9 mouse cellular contexts compared by ENCODE assay signal in the genomic region with DNA sequence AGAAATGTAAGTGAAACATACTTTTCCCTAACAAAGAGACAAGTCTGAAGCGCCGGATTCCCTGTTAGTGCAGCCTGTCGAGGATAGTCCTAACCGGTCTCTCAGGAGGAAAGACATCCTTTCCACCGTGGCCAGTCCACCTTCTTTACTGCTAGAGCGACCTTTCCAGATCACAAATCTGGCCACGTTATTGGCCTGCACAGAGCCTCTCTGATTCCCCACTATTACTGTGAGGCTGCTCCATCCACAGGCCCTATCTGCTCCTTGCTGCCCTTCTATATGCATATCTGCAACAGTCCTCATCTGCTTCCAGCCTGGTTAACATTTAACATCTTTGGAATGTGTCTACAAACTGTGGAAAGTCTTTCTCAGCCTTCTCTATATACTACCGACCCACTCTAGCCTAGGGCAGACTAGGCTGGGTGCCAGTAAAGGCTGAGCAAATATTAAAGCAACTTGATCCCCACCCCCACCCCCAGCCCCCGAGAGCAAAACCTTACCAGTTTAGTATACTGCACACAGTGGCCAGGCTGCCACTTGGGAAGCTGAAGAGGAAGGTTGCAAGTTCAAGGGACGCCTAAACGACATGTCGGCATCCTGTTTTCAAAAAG. TPM values are rescaled to one million over a fixed set of nuclear protein-coding genes. Genes with fewer than 3 reads are reported as not detected.
A peak's percentile ranks its signal among the peaks of the same experiment; 100 is the strongest.
DNase-seq lines count a peak whose midpoint lies in the region; ATAC-seq lines count a peak whose summit lies in the region.
"Had no signal": no experiment of that assay in that cellular context is flagged by ENCODE, and none has a peak within 500 bp of the region (broad histone marks: within the 10 kb centered on the region; RNA-seq: fewer than 3 reads in every experiment).

No protein-coding gene starts in this region.

- no peak overlapping the region for H3K9ac ChIP-seq in heart, embryonic 11.5 days (ENCODE audit: low read depth, low read length)
- H3K9ac ChIP-seq in kidney, embryonic 15.5 days = no peak overlapping the region
- no peak overlapping the region for H3K9ac ChIP-seq in lung, embryonic 16.5 days (ENCODE audit: low read length)

- WGBS in heart, embryonic 11.5 days (ENCODE audit: insufficient replicate concordance) = 70% methylated on average over 12 of the region's 12 CpGs
- 40% methylated on average over 12 of the region's 12 CpGs for WGBS in kidney, embryonic 15.5 days
- WGBS in lung, embryonic 16.5 days = 30% methylated on average over 12 of the region's 12 CpGs

- 0 out of 2 replicates have a peak overlapping the region, but pooled peaks have one; percentile 24 for H3K27ac ChIP-seq in heart, embryonic 11.5 days (ENCODE audit: low read depth, low read length)
- peak overlapping the region; percentile 51 for H3K27ac ChIP-seq in brown adipose tissue, adult 24 weeks (replicated peaks; ENCODE audit: low read depth, low read length)
- peak overlapping the region; percentile 91 for H3K27ac ChIP-seq in kidney, embryonic 15.5 days
- H3K27ac ChIP-seq in lung, embryonic 16.5 days (ENCODE audit: low read length) = peak overlapping the region; percentile 89

- H3K36me3 ChIP-seq in heart, embryonic 11.5 days (ENCODE audit: control insufficient read depth, insufficient read depth, low read length) = no peaks in the 10 kb centered on the region
- 0 out of 2 replicates have a peak, but pooled peaks cover 3% of the 10 kb centered on the region for H3K36me3 ChIP-seq in kidney, embryonic 15.5 days
- H3K36me3 ChIP-seq in lung, embryonic 16.5 days (ENCODE audit: control insufficient read depth, insufficient read depth, low read length) = no peaks in the 10 kb centered on the region

- H3K4me2 ChIP-seq in heart, embryonic 11.5 days = no peak overlapping the region
- peak overlapping the region; percentile 27; the same call in 1 of the 2 replicates for H3K4me2 ChIP-seq in kidney, embryonic 15.5 days
- H3K4me2 ChIP-seq in lung, embryonic 16.5 days (ENCODE audit: low read depth, low read length) = peak overlapping the region; percentile 4; the same call in 1 of the 2 replicates

- DNase-seq in heart, postnatal 4 days = no peak
- DNase-seq in right cerebral cortex, postnatal 10 days (ENCODE audit: low spot score in 2 of 2) = no peak
- no peak for DNase-seq in B cell, adult 2 months
- DNase-seq in adrenal gland, adult 18-20 months (ENCODE audit: low spot score in 2 of 2) = no peak

- ATAC-seq in heart, embryonic 11.5 days (replicated peaks; ENCODE audit: insufficient number of reproducible peaks, low FRiP score, low TSS enrichment) = no peak
- peak; percentile 72 for ATAC-seq in kidney, embryonic 15.5 days (replicated peaks; ENCODE audit: low FRiP score)
- ATAC-seq in lung, embryonic 16.5 days (ENCODE audit: low read depth) = peak; percentile 88

- H3K4me3 ChIP-seq in heart, embryonic 11.5 days (ENCODE audit: low read depth, low read length) = no peak overlapping the region
- H3K4me3 ChIP-seq in brown adipose tissue, adult 24 weeks (ENCODE audit: insufficient read depth, low read depth, low read length) = no peak overlapping the region
- no peak overlapping the region for H3K4me3 ChIP-seq in kidney, embryonic 15.5 days (replicated peaks)
- H3K4me3 ChIP-seq in lung, embryonic 16.5 days (ENCODE audit: low read length) = no peak overlapping the region

- peaks cover 35% of the 10 kb centered on the region for H3K4me1 ChIP-seq in heart, embryonic 11.5 days (ENCODE audit: control insufficient read depth, insufficient read depth, low read length)
- peaks cover 19% of the 10 kb centered on the region for H3K4me1 ChIP-seq in brown adipose tissue, adult 24 weeks (ENCODE audit: control insufficient read depth, insufficient read depth, insufficient read length, low read length)
- H3K4me1 ChIP-seq in kidney, embryonic 15.5 days = peaks cover 61% of the 10 kb centered on the region
- peaks cover 53% of the 10 kb centered on the region for H3K4me1 ChIP-seq in lung, embryonic 16.5 days (replicated peaks; ENCODE audit: control insufficient read depth, insufficient read depth, low read length)

- no peaks in the 10 kb centered on the region; the same call in 1 of the 2 replicates for H3K9me3 ChIP-seq in heart, embryonic 11.5 days (replicated peaks; ENCODE audit: control insufficient read depth, low read length)
- no peaks in the 10 kb centered on the region for H3K9me3 ChIP-seq in kidney, embryonic 15.5 days (replicated peaks)
- H3K9me3 ChIP-seq in lung, embryonic 16.5 days (ENCODE audit: control insufficient read depth, low read length) = no peaks in the 10 kb centered on the region

- no peaks in the 10 kb centered on the region for H3K27me3 ChIP-seq in heart, embryonic 11.5 days (ENCODE audit: control insufficient read depth, insufficient read depth, low read length)
- no peaks in the 10 kb centered on the region for H3K27me3 ChIP-seq in kidney, embryonic 15.5 days
- H3K27me3 ChIP-seq in lung, embryonic 16.5 days (ENCODE audit: control insufficient read depth, insufficient read depth, low read depth, low read length) = no peaks in the 10 kb centered on the region

RNA-seq across cellular contexts. Expression of a gene that starts 44.1 kb away (rescaled TPM):
- 14.7 and 16.0 TPM in 2 replicates for polyA plus RNA-seq in heart, embryonic 11.5 days (2014; fragmentation: Nextera tagmentation; extraction: Ambion mirVana)
- 10 to 100 TPM; 83.2 to 85.0 TPM for total RNA-seq in heart, postnatal 4 days (2021)
- polyA plus RNA-seq in brown adipose tissue, adult 24 weeks (2012; ENCODE audit: insufficient read depth, insufficient read length, missing spikeins) = 27.4 and 27.6 TPM in 2 replicates
- polyA plus RNA-seq in kidney, embryonic 15.5 days (2015; fragmentation: Nextera tagmentation; extraction: Ambion mirVana) = 27.1 and 33.1 TPM in 2 replicates
- 29.6 and 33.4 TPM in 2 replicates for polyA plus RNA-seq in lung, embryonic 16.5 days (2015; fragmentation: Nextera tagmentation; extraction: Ambion mirVana)
- 10 to 100 TPM; 63.0 to 80.7 TPM for total RNA-seq in adrenal gland, adult 18-20 months (2021)

RNA-seq across cellular contexts. Expression of a gene that starts 44.5 kb away (rescaled TPM):
- polyA plus RNA-seq in heart, embryonic 11.5 days (2014; fragmentation: Nextera tagmentation; extraction: Ambion mirVana) = 1.9 TPM in 2 replicates
- total RNA-seq in heart, postnatal 4 days (2021) = 1 to 10 TPM; 1.8 to 2.4 TPM
- polyA plus RNA-seq in brown adipose tissue, adult 24 weeks (2012; ENCODE audit: insufficient read depth, insufficient read length, missing spikeins) = 1.2 and 1.8 TPM in 2 replicates
- polyA plus RNA-seq in kidney, embryonic 15.5 days (2015; fragmentation: Nextera tagmentation; extraction: Ambion mirVana) = 1.7 and 2.6 TPM in 2 replicates
- polyA plus RNA-seq in lung, embryonic 16.5 days (2015; fragmentation: Nextera tagmentation; extraction: Ambion mirVana) = 11.2 and 11.3 TPM in 2 replicates
- 1 to 10 TPM in 1 of 2 experiments, under 1 TPM in 1; 0.73 to 1.6 TPM for total RNA-seq in adrenal gland, adult 18-20 months (2021)
- total RNA-seq: monocyte, adult 5-6 weeks had no signal

Comparison
In these comparisons a context has a peak if more than half of its experiments do, and no peak if none do; other contexts are left out.
1. H3K27ac ChIP-seq: peak in every context shown above with its lines; median percentile 91 in kidney, embryonic 15.5 days; 89 in lung, embryonic 16.5 days; 51 in brown adipose tissue, adult 24 weeks; 24 in heart, embryonic 11.5 days.